15 mouse cellular contexts compared by ENCODE assay signal in the genomic region with DNA sequence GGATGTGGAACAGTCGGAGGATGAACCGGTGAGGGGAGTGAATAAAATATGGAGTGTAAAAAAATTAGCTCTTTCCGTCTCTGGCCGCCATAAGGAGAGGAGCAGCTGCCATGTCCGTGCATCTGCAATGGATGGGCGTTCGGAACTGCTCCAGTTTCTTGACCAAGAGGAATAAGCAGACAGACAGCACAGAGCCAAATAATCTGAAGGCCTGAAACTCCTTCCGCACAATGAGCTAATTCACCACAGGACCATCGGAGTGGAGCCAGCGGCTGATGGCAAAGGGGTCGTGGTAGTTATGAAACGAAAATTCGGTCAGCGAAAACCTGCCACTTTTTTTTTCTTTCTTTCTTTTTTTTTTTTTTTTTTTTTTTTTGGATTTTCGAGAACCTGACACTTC.
"Had no signal": no experiment of that assay in that cellular context is flagged by ENCODE, and none has a peak within 500 bp of the region (broad histone marks: within the 10 kb centered on the region; RNA-seq: fewer than 3 reads in every experiment).

No protein-coding gene starts in this region.

- DNase-seq: cerebellum, adult 2 months; cerebellum, adult 8-10 months; cerebellum, adult 9-10 months; cerebellum, adult 9-11 months; cerebellum, postnatal 36 days; embryo, embryonic 11 days; forebrain, postnatal 0 days; gastrocnemius, adult 2 months; gastrocnemius, postnatal 10 days; gastrocnemius, postnatal 14 days; gastrocnemius, postnatal 25 days; gastrocnemius, postnatal 36 days; heart, adult 11 months; heart, adult 18-20 months; heart, adult 2 months had no signal
